Mouse (Mus musculus) layer of hippocampus, postnatal 10 days (tissue): ENCODE data around the gene Stra8. TPM values are rescaled to one million over a fixed set of nuclear protein-coding genes. Genes with fewer than 3 reads are reported as not detected.

ENCODE experiments used
- DNase-seq, 2 experiments: peaks; one replicate each; pipeline ENCODE4 v3.0.0; 2021; ENCODE audit warnings: low spot score in 2 of 2
- total RNA-seq, 2 experiments: library from RNA; stranded (reverse); gene quantifications; 2 replicates each; pipeline ENCODE4 v1.2.3; 2021

The Stra8 gene
- total RNA-seq, 2 experiments from 2014 or later, result not detected

- DNase-seq, result no peak
These were observed 19.5 kb downstream of the Stra8 start for GRCm38 (mm10) chr6:34939451-34939850.

DNA sequence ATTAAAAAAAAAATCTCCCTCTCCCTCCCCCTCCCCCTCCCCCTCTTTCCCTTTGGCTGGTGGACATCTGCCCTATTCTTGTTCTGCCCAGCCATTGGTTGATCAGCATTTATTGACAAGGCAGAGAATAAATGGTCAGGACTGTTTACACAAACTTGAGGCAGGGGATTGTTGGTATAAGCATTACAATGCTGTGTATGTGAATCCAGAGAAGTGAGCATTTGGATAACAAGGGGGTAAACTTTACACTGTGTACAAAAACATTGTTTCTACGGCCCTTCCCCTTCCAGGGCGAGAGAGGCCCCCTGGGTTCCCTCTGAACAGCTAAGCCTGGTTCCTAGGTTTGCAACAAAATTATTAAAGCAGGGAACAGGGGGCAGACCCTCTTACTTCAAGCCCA is 21.5 kb downstream of the Stra8 start:
- no peak for DNase-seq

GRCm38 (mm10) chr6:34942446-34942845 is 22.5 kb downstream of the Stra8 start:
- DNase-seq, result no peak

GRCm38 (mm10) chr6:34943499-34943898 is 23.5 kb downstream of the Stra8 start:
- no peak for DNase-seq

GRCm38 (mm10) chr6:34946486-34947079 is 26.6 kb downstream of the Stra8 start:
- no peak for DNase-seq

GRCm38 (mm10) chr6:34948461-34948860 is 28.5 kb downstream of the Stra8 start:
- peak; percentile 12 to 16 for DNase-seq

DNA sequence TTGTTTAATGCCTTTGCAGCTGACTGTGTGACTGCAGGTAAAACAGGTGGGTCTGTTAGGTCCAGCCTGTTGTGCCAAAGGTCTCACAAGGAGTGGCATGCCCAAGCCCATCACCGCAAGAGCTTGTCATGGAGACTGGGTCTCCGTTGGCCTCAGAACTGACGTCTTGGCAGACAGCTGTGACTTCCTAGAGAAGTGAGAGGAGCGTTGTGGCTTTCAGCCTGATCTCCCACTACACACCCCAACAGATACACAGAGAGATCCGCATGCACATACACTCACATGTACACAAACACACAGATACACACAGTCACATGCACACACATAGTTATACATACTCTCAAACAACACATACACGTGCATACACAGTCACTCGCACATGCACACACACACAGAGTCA is 31.6 kb downstream of the Stra8 start:
- DNase-seq, result no peak

GRCm38 (mm10) chr6:34951956-34952667 is 32.1 kb downstream of the Stra8 start:
- DNase-seq, result no peak

- peak in 1 of 2 experiments; percentile 24 for DNase-seq
These were observed 35.2 kb downstream of the Stra8 start for GRCm38 (mm10) chr6:34954926-34955861.

DNA sequence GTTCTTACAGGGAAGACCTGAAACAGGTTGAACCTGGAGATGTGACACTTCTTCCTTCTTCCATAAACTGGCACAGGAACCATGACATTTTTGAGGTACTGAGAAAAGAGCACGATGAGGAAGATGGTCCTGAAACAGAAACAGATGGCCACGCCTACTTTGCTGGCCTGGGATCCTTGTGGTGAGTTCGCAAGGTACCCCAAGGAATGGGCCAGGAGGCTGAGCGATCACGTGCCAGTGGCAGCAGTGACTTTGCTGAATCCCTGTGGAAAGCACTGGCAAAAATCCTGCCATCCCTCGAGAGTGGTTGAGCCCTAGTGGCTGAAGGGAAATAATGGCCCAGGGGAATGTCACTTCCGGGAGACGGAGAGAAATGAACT is 35.9 kb downstream of the Stra8 start:
- no peak for DNase-seq

GRCm38 (mm10) chr6:34959131-34959530 is 39.2 kb downstream of the Stra8 start:
- no peak for DNase-seq

DNA sequence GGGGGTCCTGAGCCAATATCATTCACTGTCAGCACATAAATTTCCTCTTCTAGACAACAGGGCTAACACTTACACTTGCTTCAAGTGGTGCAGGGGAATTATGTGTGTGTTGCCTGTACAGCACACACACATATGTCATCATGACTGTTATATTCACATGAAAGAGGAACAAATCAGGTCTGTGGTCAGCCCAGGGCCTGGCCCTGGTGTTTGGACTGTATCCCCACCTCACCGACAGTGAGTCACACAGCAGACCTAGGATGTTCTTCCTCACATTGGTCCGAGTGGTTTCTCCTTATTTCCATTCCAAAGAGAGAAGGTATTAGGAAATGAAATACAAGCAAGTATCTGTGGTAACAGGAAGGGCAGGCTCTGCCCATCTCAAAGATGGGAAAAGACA is 44.6 kb downstream of the Stra8 start:
- DNase-seq, result no peak

DNA sequence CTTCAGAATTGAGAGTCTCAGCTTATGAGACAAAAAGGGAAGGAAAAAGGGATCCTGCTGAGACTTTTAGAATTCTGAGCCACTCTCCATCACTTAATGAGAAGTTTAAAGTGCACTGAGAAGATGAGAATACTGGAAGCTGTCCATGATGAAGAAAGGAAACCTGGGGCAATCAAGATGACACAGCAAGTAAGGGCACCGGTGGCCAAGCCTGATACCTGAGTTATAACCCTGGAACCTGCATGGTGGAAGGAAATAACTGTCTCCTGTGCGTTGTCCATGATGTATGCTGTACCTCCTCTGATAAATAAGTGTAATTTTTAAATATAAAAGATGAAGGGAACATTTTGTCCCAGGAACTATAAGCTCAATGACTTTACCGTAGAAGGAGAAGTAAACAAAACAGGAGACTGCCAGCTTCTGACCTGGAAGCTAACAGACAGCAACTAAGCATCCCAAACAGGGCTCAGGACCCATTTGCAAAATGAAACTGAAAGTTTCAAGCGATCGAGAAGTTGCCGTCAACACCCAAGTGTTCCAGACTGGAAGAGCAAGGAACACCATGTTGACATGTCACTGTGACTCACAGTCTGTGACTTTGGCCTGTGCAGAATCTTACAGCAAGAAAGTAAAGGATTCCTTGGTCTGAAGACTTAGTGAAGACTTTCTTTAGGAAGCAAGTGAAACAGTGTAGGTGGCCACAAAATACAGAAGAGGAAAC is 46.0 kb downstream of the Stra8 start:
- DNase-seq, result no peak

GRCm38 (mm10) chr6:34971181-34971580 is 51.2 kb downstream of the Stra8 start:
- DNase-seq, result no peak

DNA sequence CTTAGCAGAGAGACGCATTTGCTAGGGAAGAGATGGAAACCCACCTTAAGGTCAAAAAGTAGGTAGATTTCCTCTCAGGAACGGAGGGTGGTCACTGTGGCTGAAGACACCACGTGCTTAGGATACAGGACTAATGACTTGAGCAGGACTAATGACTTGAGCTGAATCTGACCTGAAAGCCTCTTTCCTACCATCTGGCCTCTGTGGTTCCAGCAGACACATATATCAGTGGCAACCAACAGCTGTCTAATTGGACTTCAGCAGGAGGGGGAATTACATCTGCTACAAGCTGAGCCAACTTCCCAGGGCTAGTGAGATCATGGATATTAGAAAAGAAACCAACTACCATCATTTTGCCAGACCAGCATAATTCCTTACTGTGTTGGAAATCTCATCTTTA is 59.3 kb downstream of the Stra8 start:
- DNase-seq, result no peak

DNA sequence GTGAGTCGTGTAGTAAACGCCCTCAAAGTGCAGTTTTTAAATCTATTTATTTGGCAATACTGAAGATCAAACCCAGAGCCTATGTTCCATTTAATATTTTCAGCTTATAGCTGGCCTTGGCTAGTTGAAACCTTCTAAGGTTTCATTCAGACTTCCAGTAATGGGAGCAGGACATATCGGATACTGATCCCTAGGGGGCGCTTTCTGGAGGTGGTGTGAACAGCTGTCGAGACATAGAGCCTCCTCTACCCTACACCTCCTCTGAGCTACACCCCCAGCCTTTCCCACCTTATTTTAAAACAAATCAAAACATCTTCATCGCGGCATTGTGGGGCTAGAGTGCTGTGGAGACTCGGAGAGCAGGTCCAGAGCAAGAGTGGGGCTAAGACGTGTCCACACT is 60.7 kb downstream of the Stra8 start:
- DNase-seq, result no peak

DNA sequence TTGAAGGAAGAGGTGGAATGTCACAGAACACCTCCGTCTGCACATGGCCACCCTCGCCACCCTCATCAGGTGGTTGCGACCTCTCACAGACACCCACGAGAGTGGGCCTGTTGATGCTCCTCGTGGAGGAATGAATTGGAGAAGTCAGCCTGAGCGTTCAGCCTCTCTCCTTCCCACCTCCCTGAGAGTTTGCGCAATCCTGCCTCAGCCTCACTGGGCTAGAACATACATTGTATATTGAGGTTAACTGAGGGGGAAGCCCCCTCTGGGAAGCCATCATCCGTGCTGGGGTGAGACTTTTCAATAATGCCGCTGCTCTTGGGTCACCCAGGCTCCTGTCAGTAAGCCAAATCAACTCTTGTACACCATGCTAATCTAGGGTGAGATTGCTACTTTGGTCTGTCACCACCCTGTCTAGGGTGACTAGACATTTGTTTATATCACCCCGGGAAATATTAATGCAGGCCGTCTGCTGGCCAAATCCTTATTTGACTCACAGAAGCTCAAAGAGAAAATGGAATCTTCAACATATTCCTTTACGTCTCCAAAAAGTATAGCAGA is 67.2 kb downstream of the Stra8 start:
- DNase-seq, result no peak

DNA sequence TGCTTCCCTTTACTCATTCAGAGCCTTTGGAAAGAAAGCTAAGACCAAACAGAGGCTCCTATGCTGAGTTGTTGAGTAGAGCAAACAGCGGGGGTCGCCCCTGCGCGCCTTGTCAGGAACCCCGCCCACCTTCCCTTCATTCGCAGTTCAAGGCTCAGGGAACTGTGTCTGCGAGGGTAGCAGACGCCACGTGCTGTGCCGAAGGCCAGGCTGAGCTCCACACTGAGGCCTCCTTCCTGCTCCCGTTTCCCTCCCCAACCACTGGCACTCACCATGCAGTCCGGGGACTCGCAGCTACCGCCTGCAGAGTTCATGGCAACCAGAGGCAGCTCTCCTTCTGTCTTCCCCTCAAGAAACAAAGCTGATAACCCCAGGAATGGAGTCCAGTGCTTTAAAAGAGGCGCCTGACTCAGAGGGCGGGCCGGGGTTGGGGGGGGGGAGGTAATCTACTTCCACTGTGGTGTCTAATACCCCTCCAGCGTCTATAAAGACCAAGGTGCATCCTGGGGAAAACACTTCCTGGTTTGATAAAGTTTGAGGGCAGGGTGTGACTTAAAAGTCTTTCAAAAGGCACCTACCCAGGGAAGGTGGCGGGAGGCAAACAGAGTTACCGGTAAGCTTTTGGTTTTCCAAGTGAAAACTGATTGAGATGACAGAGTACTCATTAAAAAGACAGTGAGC is 68.3 kb downstream of the Stra8 start, which contains the start of gene Slc23a4:
Gene Slc23a4, minus strand, starts transcription at position 324 of the 681 bp plus-strand sequence.
- no peak for DNase-seq
